Mouse (Mus musculus) layer of hippocampus, adult 2 months (tissue): ENCODE results near the gene Pth1r. TPM values are rescaled to one million over a fixed set of nuclear protein-coding genes. Genes with fewer than 3 reads are reported as not detected.

Experiments used
- DNase-seq, 2 experiments: peaks; one replicate each; pipeline ENCODE4 v3.0.0; 2022; ENCODE audit warnings: low spot score in 2 of 2
- H3K27ac ChIP-seq: fragments of 200-600 bp; 2 replicates; pipeline ENCODE4 v1.8.1; 2022
- H3K4me3 ChIP-seq: fragments of 200-600 bp; 2 replicates; pipeline ENCODE4 v1.8.1; 2022; ENCODE audit warnings: mild to moderate bottlenecking
- CTCF ChIP-seq: fragments of 200-600 bp; conservative IDR thresholded peaks from 2 replicates; pipeline ENCODE4 v1.8.1; 2022; ENCODE audit warnings: antibody characterized with exemption, mild to moderate bottlenecking, moderate library complexity
- total RNA-seq, 2 experiments: library from RNA; stranded (reverse); gene quantifications; 2 replicates each; pipeline ENCODE4 v1.2.3; 2021

Gene Pth1r
- total RNA-seq, 2 experiments from 2014 or later: 4.4 to 5.0 TPM

- TF ChIP-seq CTCF: no peak
- no peak overlapping the region for H3K27ac ChIP-seq
- no peak for DNase-seq
- no peak overlapping the region for H3K4me3 ChIP-seq
Measured at GRCm38 (mm10) chr9:110763405-110763804, 16.5 kb upstream of the Pth1r start.

- no peak for TF ChIP-seq CTCF
- no peak overlapping the region for H3K4me3 ChIP-seq
- DNase-seq: no peak
Measured at GRCm38 (mm10) chr9:110762763-110763162, 15.8 kb upstream of the Pth1r start.

GRCm38 (mm10) chr9:110760886-110761285, 13.9 kb upstream of the Pth1r start:
- Histone ChIP-seq H3K4me3 (no peak overlapping the region), H3K27ac (no peak overlapping the region)
- no peak for TF ChIP-seq CTCF
- DNase-seq: no peak

More at GRCm38 (mm10) chr9:110762763-110763162, 15.8 kb upstream of the Pth1r start:
- H3K27ac ChIP-seq: no peak overlapping the region

GRCm38 (mm10) chr9:110759265-110759664, 12.3 kb upstream of the Pth1r start:
- peak; percentile 77 for TF ChIP-seq CTCF
- Histone ChIP-seq H3K4me3 (no peak overlapping the region), H3K27ac (peak overlapping the region; percentile 18; the same call in 1 of the 2 replicates)
- DNase-seq: peak in 1 of 2 experiments; percentile 47

- DNase-seq: peak; percentile 37 to 53
- no peak overlapping the region for H3K4me3 ChIP-seq
- TF ChIP-seq CTCF: no peak
- peak overlapping the region; percentile 18; the same call in 1 of the 2 replicates for H3K27ac ChIP-seq
Measured at GRCm38 (mm10) chr9:110758605-110759004, 11.7 kb upstream of the Pth1r start.

- DNase-seq: no peak
- Histone ChIP-seq H3K4me3 (no peak overlapping the region), H3K27ac (no peak overlapping the region)
- no peak for TF ChIP-seq CTCF
Measured at GRCm38 (mm10) chr9:110757816-110758215, 10.9 kb upstream of the Pth1r start.

GRCm38 (mm10) chr9:110753773-110754172, 6.8 kb upstream of the Pth1r start:
- Histone ChIP-seq H3K27ac (no peak overlapping the region), H3K4me3 (no peak overlapping the region)
- no peak for DNase-seq
- no peak for TF ChIP-seq CTCF

- DNase-seq: no peak
- H3K27ac ChIP-seq: no peak overlapping the region
- no peak for TF ChIP-seq CTCF
Measured at GRCm38 (mm10) chr9:110752917-110753435, 6.0 kb upstream of the Pth1r start.

GRCm38 (mm10) chr9:110751412-110751811, 4.5 kb upstream of the Pth1r start:
- DNase-seq: no peak
- H3K4me3 ChIP-seq: no peak overlapping the region
- no peak for TF ChIP-seq CTCF
- no peak overlapping the region for H3K27ac ChIP-seq

More at GRCm38 (mm10) chr9:110752917-110753435, 6.0 kb upstream of the Pth1r start:
- H3K4me3 ChIP-seq: no peak overlapping the region

- Histone ChIP-seq H3K4me3 (no peak overlapping the region), H3K27ac (no peak overlapping the region)
- TF ChIP-seq CTCF: no peak
- no peak for DNase-seq
Measured at GRCm38 (mm10) chr9:110750404-110751187, 3.7 kb upstream of the Pth1r start.

GRCm38 (mm10) chr9:110748451-110748850, 1.5 kb upstream of the Pth1r start:
- DNase-seq: no peak
- Histone ChIP-seq H3K4me3 (no peak overlapping the region), H3K27ac (no peak overlapping the region)
- TF ChIP-seq CTCF: no peak

- Histone ChIP-seq H3K27ac (no peak overlapping the region), H3K4me3 (no peak overlapping the region)
- no peak for TF ChIP-seq CTCF
- DNase-seq: no peak
Measured at GRCm38 (mm10) chr9:110746238-110746637, 707 bp downstream of the Pth1r start.

GRCm38 (mm10) chr9:110745752-110746151, 1.2 kb downstream of the Pth1r start:
- H3K4me3 ChIP-seq: no peak overlapping the region
- H3K27ac ChIP-seq: no peak overlapping the region
- TF ChIP-seq CTCF: no peak
- no peak for DNase-seq
